Mouse (Mus musculus): ENCODE results near the gene Cryge. TPM values are rescaled to one million over a fixed set of nuclear protein-coding genes. Genes with fewer than 3 reads are reported as not detected.

The Cryge gene
- polyA plus RNA-seq, 1 experiment from 2014 or later: not detected

Other genes starting within 250 kb of the Cryge start
- 13.9 and 15.6 TPM in 2 replicates for gene Plekhm3, start 94.3 kb downstream of the Cryge start, polyA plus RNA-seq (2014; fragmentation: Nextera tagmentation; extraction: Ambion mirVana)
- not detected in 2 replicates for gene Akr1cl, start 18.4 kb downstream of the Cryge start, polyA plus RNA-seq (2014; fragmentation: Nextera tagmentation; extraction: Ambion mirVana)
- not detected in 2 replicates for gene Crygd, start 12.3 kb upstream of the Cryge start, polyA plus RNA-seq (2014; fragmentation: Nextera tagmentation; extraction: Ambion mirVana)
- not detected in 2 replicates for gene Crygc, start 22.5 kb upstream of the Cryge start, polyA plus RNA-seq (2014; fragmentation: Nextera tagmentation; extraction: Ambion mirVana)
- gene Crygb, start 31.1 kb upstream of the Cryge start, polyA plus RNA-seq (2014; fragmentation: Nextera tagmentation; extraction: Ambion mirVana): 0.68 and 1.1 TPM in 2 replicates
- not detected in 2 replicates for gene Cryga, start 52.2 kb upstream of the Cryge start, polyA plus RNA-seq (2014; fragmentation: Nextera tagmentation; extraction: Ambion mirVana)
- gene Gm28845, start 68.4 kb upstream of the Cryge start, polyA plus RNA-seq (2014; fragmentation: Nextera tagmentation; extraction: Ambion mirVana): not detected in 2 replicates
- gene D630023F18Rik, start 72.1 kb upstream of the Cryge start, polyA plus RNA-seq (2014; fragmentation: Nextera tagmentation; extraction: Ambion mirVana): 0.76 and 1.0 TPM in 2 replicates
- gene Idh1, start 135.4 kb upstream of the Cryge start, polyA plus RNA-seq (2014; fragmentation: Nextera tagmentation; extraction: Ambion mirVana): 492 and 510 TPM in 2 replicates
- gene Pikfyve, start 135.5 kb upstream of the Cryge start, polyA plus RNA-seq (2014; fragmentation: Nextera tagmentation; extraction: Ambion mirVana): 17.3 and 22.3 TPM in 2 replicates
- 3.8 and 7.4 TPM in 2 replicates for gene Pth2r, start 230.9 kb upstream of the Cryge start, polyA plus RNA-seq (2014; fragmentation: Nextera tagmentation; extraction: Ambion mirVana)